Mouse (Mus musculus) embryonic fibroblast, embryonic 13.5 days (primary cell): ENCODE results near the gene Myod1. TPM values are rescaled to one million over a fixed set of nuclear protein-coding genes. Genes with fewer than 3 reads are reported as not detected.

Experiments used
- H3K27ac ChIP-seq: 2 replicates; pipeline ENCODE4 v1.5.1; 2012; ENCODE audit warnings: low read length, control low read depth, inconsistent platforms; ENCODE audit not compliant: insufficient read depth
- H3K4me1 ChIP-seq: 2 replicates; pipeline ENCODE4 v1.6.1; 2011; ENCODE audit warnings: low read length; ENCODE audit not compliant: control insufficient read depth, insufficient read depth
- H3K4me3 ChIP-seq: 2 replicates; pipeline ENCODE4 v1.5.1; 2011; ENCODE audit warnings: mild to moderate bottlenecking, control low read depth, low read length; ENCODE audit not compliant: insufficient read depth
- CTCF ChIP-seq: IDR thresholded peaks from 2 replicates; pipeline ENCODE4 v1.5.1; 2011; ENCODE audit warnings: mild to moderate bottlenecking, control low read depth, low read length, moderate library complexity, borderline replicate concordance; ENCODE audit not compliant: insufficient read depth
- POLR2A ChIP-seq: IDR thresholded peaks from 2 replicates; pipeline ENCODE4 v1.6.1; 2011; ENCODE audit warnings: low read depth, mild to moderate bottlenecking, control low read depth, low read length, moderate library complexity
- polyA plus RNA-seq: library from polyadenylated mRNA; stranded (reverse); fragments of >200 nt; gene quantifications from 2 replicates; pipeline ENCODE4 v1.2.4, GENCODE M21; 2011; ENCODE audit warnings: low read depth; ENCODE audit not compliant: missing spikeins, insufficient read length

Myod1 gene
- polyA plus RNA-seq, 1 experiment, result not detected

DNA sequence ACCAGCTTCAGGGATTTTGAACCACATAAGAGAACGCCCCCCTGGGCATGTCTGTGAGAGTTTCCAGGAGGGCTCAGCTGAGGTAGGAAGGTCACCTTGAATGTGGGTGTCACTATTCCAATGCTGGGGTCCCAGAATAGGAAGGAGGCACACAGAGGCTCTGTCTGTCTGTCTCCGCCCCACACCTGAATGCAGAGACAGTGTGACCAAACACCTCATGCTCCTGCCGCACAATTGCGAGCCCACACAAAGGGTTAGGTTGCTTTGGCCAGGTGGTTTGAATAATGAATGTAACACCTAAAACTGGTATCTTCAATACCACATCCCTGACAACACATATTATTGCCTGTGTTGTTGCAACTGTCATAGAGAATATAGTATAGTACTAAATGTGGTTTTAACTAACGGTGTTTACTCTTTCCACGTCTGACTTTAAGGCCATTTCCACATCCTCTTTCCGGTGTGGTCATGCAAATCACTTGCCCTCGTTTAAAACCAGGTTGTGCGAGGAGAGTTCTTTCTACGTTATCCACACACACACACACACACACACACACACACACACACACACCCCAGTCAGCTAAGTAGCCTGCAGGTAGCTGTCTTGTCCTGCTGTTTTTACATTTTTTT, 13.3 kb downstream of the Myod1 start:
- no peak overlapping the region for H3K27ac ChIP-seq
- no peaks in the 10 kb centered on the region for H3K4me1 ChIP-seq
- TF ChIP-seq CTCF (no peak), POLR2A (no peak)
- H3K4me3 ChIP-seq, result no peak overlapping the region

- H3K4me1 ChIP-seq, result no peaks in the 10 kb centered on the region
- no peak overlapping the region for H3K27ac ChIP-seq
- no peak for TF ChIP-seq POLR2A
- no peak for TF ChIP-seq CTCF
- H3K4me3 ChIP-seq, result no peak overlapping the region
These were observed 14.0 kb downstream of the Myod1 start for GRCm38 (mm10) chr7:46390226-46390625.

GRCm38 (mm10) chr7:46391701-46392100, 15.4 kb downstream of the Myod1 start:
- no peak overlapping the region for H3K27ac ChIP-seq
- H3K4me3 ChIP-seq, result no peak overlapping the region
- no peaks in the 10 kb centered on the region for H3K4me1 ChIP-seq
- TF ChIP-seq CTCF (no peak), POLR2A (no peak)

GRCm38 (mm10) chr7:46393116-46393515, 16.8 kb downstream of the Myod1 start:
- Histone ChIP-seq H3K27ac (no peak overlapping the region), H3K4me1 (no peaks in the 10 kb centered on the region)
- TF ChIP-seq CTCF, result peak; percentile 74
- TF ChIP-seq POLR2A, result no peak

DNA sequence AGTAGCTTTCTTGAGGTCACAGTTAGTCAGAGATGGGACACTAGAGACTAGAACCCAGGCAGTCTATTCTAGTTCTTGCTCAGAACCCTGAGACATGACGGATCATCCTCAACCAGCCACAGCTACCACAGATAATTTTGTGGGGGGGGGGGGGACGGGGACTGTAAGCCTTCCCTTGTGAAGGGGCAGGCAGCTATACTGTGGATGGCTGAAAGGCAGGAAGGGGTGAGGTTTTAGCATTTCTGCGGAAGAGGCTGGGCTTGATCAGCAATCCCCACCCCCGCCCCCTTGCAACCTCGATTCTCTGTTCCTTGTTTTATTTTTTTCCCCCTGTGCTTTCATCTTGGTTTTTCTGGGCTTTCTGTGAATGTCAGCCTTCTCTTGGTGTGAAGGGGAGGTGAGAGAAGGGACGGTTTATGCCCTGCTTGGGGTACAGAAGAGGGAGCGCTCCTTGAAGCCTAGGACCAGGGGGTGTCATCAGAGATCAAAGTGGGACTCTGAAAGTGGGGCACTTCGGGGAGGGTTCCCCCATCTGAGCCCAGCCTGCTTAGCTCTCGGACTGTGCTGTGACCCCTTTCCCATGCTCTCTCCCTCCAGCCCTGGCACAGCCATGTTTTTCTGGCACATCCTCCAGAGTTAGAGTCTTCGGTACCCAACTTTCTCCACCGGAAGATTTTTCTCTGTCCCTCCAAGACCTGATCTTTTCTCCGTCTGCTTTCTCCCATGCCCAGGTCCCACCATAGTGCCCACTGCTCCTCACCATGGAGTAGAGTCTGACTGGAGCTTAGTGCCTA, 17.6 kb downstream of the Myod1 start:
- TF ChIP-seq POLR2A, result no peak
- TF ChIP-seq CTCF, result no peak
- H3K27ac ChIP-seq, result no peak overlapping the region
- no peak overlapping the region for H3K4me3 ChIP-seq
- no peaks in the 10 kb centered on the region for H3K4me1 ChIP-seq

More at GRCm38 (mm10) chr7:46393116-46393515, 16.8 kb downstream of the Myod1 start:
- H3K4me3 ChIP-seq, result no peak overlapping the region

DNA sequence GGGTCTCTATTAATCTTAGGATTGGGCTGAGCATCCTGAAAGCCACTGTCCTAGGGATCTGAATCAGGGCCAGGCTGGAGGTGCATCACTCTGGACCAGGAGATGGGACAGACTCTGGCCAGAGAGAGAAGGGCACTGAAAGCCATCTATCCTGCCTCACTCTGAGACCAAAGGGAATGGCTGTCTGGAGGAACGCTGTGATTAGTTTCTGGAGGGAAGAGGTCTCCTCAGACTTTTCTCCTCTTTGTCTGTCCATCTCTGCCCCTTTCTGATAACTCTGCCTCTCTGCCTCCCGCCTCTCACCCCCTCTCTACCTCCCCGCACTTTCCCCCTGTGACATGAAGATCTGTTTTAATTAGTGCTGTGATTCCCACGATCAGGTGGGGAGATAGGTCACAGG, 18.7 kb downstream of the Myod1 start:
- TF ChIP-seq CTCF, result no peak
- TF ChIP-seq POLR2A, result no peak
- Histone ChIP-seq H3K4me1 (no peaks in the 10 kb centered on the region), H3K27ac (no peak overlapping the region)

GRCm38 (mm10) chr7:46395571-46395970, 19.3 kb downstream of the Myod1 start:
- Histone ChIP-seq H3K4me3 (no peak overlapping the region), H3K4me1 (no peaks in the 10 kb centered on the region), H3K27ac (no peak overlapping the region)
- TF ChIP-seq POLR2A (no peak), CTCF (no peak)

More for the DNA sequence above, 18.7 kb downstream of the Myod1 start:
- no peak overlapping the region for H3K4me3 ChIP-seq

- TF ChIP-seq CTCF, result no peak
- TF ChIP-seq POLR2A, result no peak
- H3K4me1 ChIP-seq, result no peaks in the 10 kb centered on the region
- H3K4me3 ChIP-seq, result peak within 1 kb of the TSS; percentile 34
- no peak within 1 kb of the TSS for H3K27ac ChIP-seq
These were observed 20.1 kb downstream of the Myod1 start, which contains the start of gene Kcnc1 for GRCm38 (mm10) chr7:46396231-46396927. Gene Kcnc1 (plus strand): TSS chr7:46396497.

- H3K27ac ChIP-seq, result no peak overlapping the region
- H3K4me3 ChIP-seq, result no peak overlapping the region
- TF ChIP-seq CTCF (no peak), POLR2A (no peak)
- H3K4me1 ChIP-seq, result no peaks in the 10 kb centered on the region
These were observed 20.9 kb downstream of the Myod1 start for GRCm38 (mm10) chr7:46396928-46397731.
